Mouse (Mus musculus): ENCODE results near the gene Mrpl53.

GRCm38 (mm10) chr6:83127419-83127818 lies 18.6 kb downstream of the Mrpl53 start:
- TF ChIP-seq CTCF (IDR thresholded peaks at IDR 0.05; ENCODE audit: low read depth, low read length), result peak; percentile 31; the same call in 1 of the 2 replicates
- TF ChIP-seq TAL1 (conservative IDR thresholded peaks at IDR 0.05; ENCODE audit: low read depth, low read length), result no peak
